Mouse (Mus musculus): ENCODE data around the gene Erich4.

GRCm38 (mm10) chr7:25618865-25619721 lies 3.4 kb upstream of the Erich4 start, which contains the start of gene Dmac2:
- no peak for TF ChIP-seq CTCF (IDR thresholded peaks at IDR 0.05; ENCODE audit: low read depth)
- TF ChIP-seq EP300 (IDR thresholded peaks at IDR 0.05; ENCODE audit: low read depth) = no peak

All from heart, postnatal 0 days (tissue).